Mouse (Mus musculus): ENCODE data around the gene Prkg1.

- TF ChIP-seq CTCF (IDR thresholded peaks at IDR 0.05; ENCODE audit: low read depth, low read length) (no peak), POLR2A (IDR thresholded peaks at IDR 0.05; ENCODE audit: borderline replicate concordance, low read depth, low read length) (no peak)
Observed at GRCm38 (mm10) chr19:30889851-30890250, 875.0 kb downstream of the Prkg1 start.
